Mouse (Mus musculus): Measurements from ENCODE around the gene Nudt4. TPM values are rescaled to one million over a fixed set of nuclear protein-coding genes. Genes with fewer than 3 reads are reported as not detected.

The Nudt4 gene
- total and polyA plus RNA-seq, 3 experiments: 13.9 to 53.5 (median 42.9) TPM

- peak; percentile 92 for DNase-seq (ENCODE audit: low spot score)
- Histone ChIP-seq H3K36me3 (replicated peaks) (peaks cover 11% of the 10 kb centered on the region), H3K27me3 (ENCODE audit: insufficient read depth, low read length) (no peaks in the 10 kb centered on the region), H3K4me3 (ENCODE audit: low read depth, low read length) (peak within 1 kb of the TSS; percentile 92), H3K9me3 (replicated peaks) (peaks cover 5% of the 10 kb centered on the region), H3K4me1 (ENCODE audit: insufficient read depth, low read depth, low read length) (peaks cover 39% of the 10 kb centered on the region)
- TF ChIP-seq POLR2AphosphoS5 (IDR thresholded peaks at IDR 0.05; ENCODE audit: insufficient replicate concordance, low read depth, low read length) (no peak), CTCF (IDR thresholded peaks at IDR 0.05; ENCODE audit: low read depth, low read length) (no peak), GATA2 (IDR thresholded peaks at IDR 0.05; ENCODE audit: borderline replicate concordance, low read depth, low read length) (no peak)
- peak; percentile 86 for ATAC-seq (ENCODE audit: extremely low read depth, insufficient number of reproducible peaks, low FRiP score, poor library complexity, severe bottlenecking)
These were observed 49.2 kb downstream of the Nudt4 start, which contains the start of gene Ube2n for GRCm38 (mm10) chr10:95514656-95515292. Ube2n (plus strand) TSS chr10:95515145.

DNA sequence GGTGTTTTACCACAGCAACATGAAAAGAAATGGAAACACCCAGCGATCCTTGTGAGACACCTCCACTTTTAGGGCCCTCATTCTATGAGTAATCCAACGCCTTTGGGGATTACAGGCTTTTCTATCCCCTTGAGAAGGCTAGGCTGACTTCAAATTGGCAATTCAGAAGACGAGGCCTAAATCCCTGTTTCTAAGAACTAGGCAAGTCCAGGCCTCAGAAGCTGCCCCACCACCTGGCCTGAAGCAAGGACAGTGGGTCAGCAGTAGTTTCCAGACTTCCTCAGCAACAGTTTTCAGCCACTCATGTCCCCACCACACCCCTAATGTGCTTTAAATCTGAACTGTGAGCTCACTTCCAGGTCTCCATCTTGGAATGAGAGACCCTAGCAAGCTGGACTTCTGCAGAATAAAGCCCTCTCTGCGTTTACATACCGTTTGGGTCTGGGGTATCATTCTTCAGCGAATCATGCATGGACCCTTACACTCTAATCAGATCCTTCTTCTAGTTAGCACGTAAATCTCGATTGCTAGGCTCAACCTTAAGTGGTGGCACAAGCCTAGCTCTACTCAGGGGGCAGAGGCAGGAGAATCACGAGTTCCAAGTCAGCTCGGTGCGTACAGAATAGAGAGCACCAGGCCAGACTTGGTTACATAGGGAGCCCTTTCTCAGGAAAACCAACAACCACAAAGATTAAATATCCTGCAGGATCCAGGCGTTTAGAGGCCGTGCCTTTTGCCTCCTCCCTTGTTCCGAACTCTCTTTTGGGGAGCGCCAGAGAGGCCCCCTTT, 50.0 kb downstream of the Nudt4 start:
- H3K9me3 ChIP-seq (replicated peaks): peaks cover 5% of the 10 kb centered on the region
- H3K36me3 ChIP-seq (replicated peaks): peaks cover 7% of the 10 kb centered on the region
- H3K4me3 ChIP-seq (ENCODE audit: low read depth, low read length): peak overlapping the region; percentile 92
- H3K4me1 ChIP-seq (ENCODE audit: insufficient read depth, low read depth, low read length): peaks cover 32% of the 10 kb centered on the region
- DNase-seq (ENCODE audit: low spot score): no peak
- no peak for TF ChIP-seq TAL1 (conservative IDR thresholded peaks at IDR 0.05; ENCODE audit: low read depth, low read length)
- ATAC-seq (ENCODE audit: extremely low read depth, insufficient number of reproducible peaks, low FRiP score, poor library complexity, severe bottlenecking): no peak
- H3K27me3 ChIP-seq (ENCODE audit: insufficient read depth, low read length): no peaks in the 10 kb centered on the region

- H3K4me3 ChIP-seq (ENCODE audit: low read depth, low read length): no peak overlapping the region
- DNase-seq (ENCODE audit: low spot score) (no peak), ATAC-seq (ENCODE audit: extremely low read depth, insufficient number of reproducible peaks, low FRiP score, poor library complexity, severe bottlenecking) (no peak)
- peaks cover 2% of the 10 kb centered on the region for H3K36me3 ChIP-seq (replicated peaks)
- H3K9me3 ChIP-seq (replicated peaks): peaks cover 5% of the 10 kb centered on the region
- H3K4me1 ChIP-seq (ENCODE audit: insufficient read depth, low read depth, low read length): peaks cover 32% of the 10 kb centered on the region
- no peak for TF ChIP-seq GATA1 (IDR thresholded peaks at IDR 0.05; ENCODE audit: borderline replicate concordance, low read length)
- no peak for TF ChIP-seq TAL1 (conservative IDR thresholded peaks at IDR 0.05; ENCODE audit: low read depth, low read length)
- no peak for TF ChIP-seq POLR2AphosphoS5 (IDR thresholded peaks at IDR 0.05; ENCODE audit: insufficient replicate concordance, low read depth, low read length)
- TF ChIP-seq GATA2 (IDR thresholded peaks at IDR 0.05; ENCODE audit: borderline replicate concordance, low read depth, low read length): no peak
- peaks cover 4% of the 10 kb centered on the region for H3K27me3 ChIP-seq (ENCODE audit: insufficient read depth, low read length)
These were observed 51.3 kb downstream of the Nudt4 start for GRCm38 (mm10) chr10:95512635-95513034.

- H3K36me3 ChIP-seq (replicated peaks): no peaks in the 10 kb centered on the region
- TF ChIP-seq CTCF (IDR thresholded peaks at IDR 0.05; ENCODE audit: low read depth, low read length) (no peak), POLR2AphosphoS5 (IDR thresholded peaks at IDR 0.05; ENCODE audit: insufficient replicate concordance, low read depth, low read length) (no peak), GATA1 (IDR thresholded peaks at IDR 0.05; ENCODE audit: borderline replicate concordance, low read length) (no peak), GATA2 (IDR thresholded peaks at IDR 0.05; ENCODE audit: borderline replicate concordance, low read depth, low read length) (no peak), TAL1 (conservative IDR thresholded peaks at IDR 0.05; ENCODE audit: low read depth, low read length) (no peak)
- H3K27me3 ChIP-seq (ENCODE audit: insufficient read depth, low read length): peaks cover 12% of the 10 kb centered on the region
- no peak for ATAC-seq (ENCODE audit: extremely low read depth, insufficient number of reproducible peaks, low FRiP score, poor library complexity, severe bottlenecking)
- peaks cover 5% of the 10 kb centered on the region for H3K9me3 ChIP-seq (replicated peaks)
- no peak overlapping the region for H3K4me3 ChIP-seq (ENCODE audit: low read depth, low read length)
- H3K4me1 ChIP-seq (ENCODE audit: insufficient read depth, low read depth, low read length): peaks cover 26% of the 10 kb centered on the region
- no peak for DNase-seq (ENCODE audit: low spot score)
These were observed 54.7 kb downstream of the Nudt4 start for GRCm38 (mm10) chr10:95509263-95509662.

DNA sequence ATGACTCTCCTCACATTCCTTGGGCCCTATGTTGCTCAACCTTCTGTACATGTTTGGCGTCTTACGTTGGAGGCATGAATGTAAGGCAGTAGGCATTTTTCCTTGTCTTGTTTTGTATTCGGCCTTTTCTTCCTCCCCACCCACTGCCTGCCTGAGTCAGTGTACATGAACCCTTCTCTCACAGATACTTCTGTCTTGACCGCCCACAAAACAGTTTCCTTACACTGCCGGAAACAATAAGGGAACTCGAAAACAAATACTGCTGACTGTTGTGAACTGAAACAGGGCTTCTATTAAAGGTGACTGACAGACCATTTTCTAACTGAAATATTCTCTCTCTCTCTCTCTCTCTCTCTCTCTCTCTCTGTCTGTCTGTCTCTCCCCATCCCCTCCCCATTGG, 55.2 kb downstream of the Nudt4 start:
- Histone ChIP-seq H3K4me3 (ENCODE audit: low read depth, low read length) (no peak overlapping the region), H3K36me3 (replicated peaks) (no peaks in the 10 kb centered on the region), H3K9me3 (replicated peaks) (peaks cover 5% of the 10 kb centered on the region), H3K4me1 (ENCODE audit: insufficient read depth, low read depth, low read length) (peaks cover 21% of the 10 kb centered on the region), H3K27me3 (ENCODE audit: insufficient read depth, low read length) (peaks cover 12% of the 10 kb centered on the region)
- DNase-seq (ENCODE audit: low spot score): no peak
- no peak for TF ChIP-seq CTCF (IDR thresholded peaks at IDR 0.05; ENCODE audit: low read depth, low read length)
- TF ChIP-seq POLR2AphosphoS5 (IDR thresholded peaks at IDR 0.05; ENCODE audit: insufficient replicate concordance, low read depth, low read length): no peak
- no peak for TF ChIP-seq TAL1 (conservative IDR thresholded peaks at IDR 0.05; ENCODE audit: low read depth, low read length)
- no peak for TF ChIP-seq GATA2 (IDR thresholded peaks at IDR 0.05; ENCODE audit: borderline replicate concordance, low read depth, low read length)
- no peak for TF ChIP-seq GATA1 (IDR thresholded peaks at IDR 0.05; ENCODE audit: borderline replicate concordance, low read length)
- ATAC-seq (ENCODE audit: extremely low read depth, insufficient number of reproducible peaks, low FRiP score, poor library complexity, severe bottlenecking): no peak

DNA sequence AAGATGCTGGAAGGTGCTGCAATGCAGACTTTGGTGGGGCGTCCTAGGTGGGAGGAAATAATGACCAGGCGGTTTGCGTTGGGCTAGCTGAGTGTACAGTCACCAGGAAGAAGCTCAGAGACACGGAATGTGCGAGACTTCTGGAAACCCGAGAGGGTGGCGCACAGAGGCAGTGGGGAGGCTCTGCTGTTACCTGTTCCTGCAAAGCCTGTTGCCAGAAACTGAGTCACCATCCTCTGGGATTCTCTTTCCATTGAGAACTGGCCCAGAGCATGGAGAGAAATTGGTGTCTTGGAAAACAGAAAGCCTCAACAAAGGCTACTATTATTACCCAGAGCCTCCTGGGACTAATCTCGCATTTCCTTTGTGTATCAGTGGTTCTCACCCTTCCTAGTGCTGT, 55.8 kb downstream of the Nudt4 start:
- no peak overlapping the region for H3K4me3 ChIP-seq (ENCODE audit: low read depth, low read length)

More for the DNA sequence above, 55.8 kb downstream of the Nudt4 start:
- peaks cover 16% of the 10 kb centered on the region for H3K4me1 ChIP-seq (ENCODE audit: insufficient read depth, low read depth, low read length)
- H3K36me3 ChIP-seq (replicated peaks): no peaks in the 10 kb centered on the region
- peaks cover 5% of the 10 kb centered on the region for H3K9me3 ChIP-seq (replicated peaks)
- H3K27me3 ChIP-seq (ENCODE audit: insufficient read depth, low read length): peaks cover 14% of the 10 kb centered on the region
- ATAC-seq (ENCODE audit: extremely low read depth, insufficient number of reproducible peaks, low FRiP score, poor library complexity, severe bottlenecking) (no peak), DNase-seq (ENCODE audit: low spot score) (no peak)
- TF ChIP-seq TAL1 (conservative IDR thresholded peaks at IDR 0.05; ENCODE audit: low read depth, low read length) (no peak), POLR2AphosphoS5 (IDR thresholded peaks at IDR 0.05; ENCODE audit: insufficient replicate concordance, low read depth, low read length) (no peak), GATA2 (IDR thresholded peaks at IDR 0.05; ENCODE audit: borderline replicate concordance, low read depth, low read length) (no peak), GATA1 (IDR thresholded peaks at IDR 0.05; ENCODE audit: borderline replicate concordance, low read length) (no peak), CTCF (IDR thresholded peaks at IDR 0.05; ENCODE audit: low read depth, low read length) (no peak)
